Mouse (Mus musculus) olfactory bulb, adult 2 months (tissue): Measurements from ENCODE around the gene Dtx1.

Experiments
- CTCF ChIP-seq: fragments of 200-500 bp; IDR thresholded peaks from 2 replicates; pipeline ENCODE4 v1.5.1; 2012; ENCODE audit warnings: low read depth, mild to moderate bottlenecking, low read length, moderate library complexity; ENCODE audit not compliant: insufficient read depth
- POLR2A ChIP-seq: fragments of 200-500 bp; IDR thresholded peaks from 2 replicates; pipeline ENCODE4 v1.6.1; 2012; ENCODE audit warnings: mild to moderate bottlenecking, low read depth, low read length, moderate library complexity; ENCODE audit not compliant: insufficient read depth

DNA sequence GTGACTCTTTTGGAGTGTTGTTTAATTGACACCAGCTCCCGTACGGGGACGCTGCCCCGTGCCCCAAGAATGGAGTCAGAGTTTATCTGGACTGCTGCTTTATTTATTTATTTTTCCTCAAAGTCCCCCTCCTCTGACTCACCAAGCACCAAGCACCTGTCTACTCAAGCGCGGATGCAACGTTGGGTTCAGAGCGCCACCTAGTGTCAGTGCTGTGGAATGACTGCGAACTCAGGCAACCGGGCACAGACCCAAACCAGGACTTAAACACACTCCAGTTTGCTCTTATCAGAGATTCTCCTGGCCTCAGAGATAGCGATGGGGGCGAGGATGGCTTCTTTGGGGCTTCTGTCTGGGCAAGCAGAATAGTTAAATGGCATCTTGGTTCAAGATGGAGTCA, 38.1 kb downstream of the Dtx1 start:
- TF ChIP-seq CTCF (peak; percentile 93), POLR2A (no peak)
